Mouse (Mus musculus) heart, postnatal 0 days (tissue): ENCODE data around the gene Nr6a1.

ENCODE experiments used
- CTCF ChIP-seq: IDR thresholded peaks from 2 replicates; pipeline ENCODE4 v1.5.1; 2016; ENCODE audit warnings: antibody characterized with exemption, control low read depth, low read depth
- EP300 ChIP-seq: IDR thresholded peaks from 2 replicates; pipeline ENCODE4 v1.6.1; 2016; ENCODE audit warnings: antibody characterized with exemption, low read depth

GRCm38 (mm10) chr2:38782731-38783130 is 144.8 kb downstream of the Nr6a1 start:
- TF ChIP-seq CTCF (no peak), EP300 (no peak)
